Mouse (Mus musculus): ENCODE data around the gene Tpra1.

DNA sequence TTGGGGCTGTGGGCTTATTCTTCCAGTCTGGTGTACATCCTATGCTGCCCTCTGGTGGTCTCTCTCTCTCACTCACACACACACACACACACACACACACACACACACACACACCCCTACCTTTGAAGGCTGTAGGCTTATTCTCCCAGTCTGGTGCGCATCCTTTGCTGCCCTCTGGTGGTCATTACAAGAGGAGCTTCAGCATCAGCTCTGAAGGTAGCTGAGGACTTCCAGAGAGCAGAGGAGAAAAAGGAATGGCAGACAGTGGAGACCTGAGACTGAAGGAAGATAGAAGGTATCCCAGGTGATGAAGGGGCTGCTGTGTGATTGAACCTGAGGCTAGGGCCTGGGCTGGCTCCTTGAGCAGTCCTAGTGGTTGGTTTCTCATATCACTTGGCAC is 14.1 kb downstream of the Tpra1 start:
- TF ChIP-seq POLR2A (IDR thresholded peaks at IDR 0.05; ENCODE audit: low read depth, low read length) (no peak), CTCF (IDR thresholded peaks at IDR 0.05; ENCODE audit: extremely low read depth, insufficient read length, insufficient replicate concordance, low read depth, low read length) (peak; percentile 64; the same call in 1 of the 2 replicates)
